In genomic region chr8:66362882-66363801, GRCm38 (mm10) we compare ENCODE assay signal across 19 mouse cellular contexts.
DNase-seq lines count a peak whose midpoint lies in the region; ATAC-seq and TF ChIP-seq lines count a peak whose summit lies in the region.
"Had no signal": no experiment of that assay in that cellular context is flagged by ENCODE, and none has a peak within 500 bp of the region (broad histone marks: within the 10 kb centered on the region; RNA-seq: fewer than 3 reads in every experiment).

No protein-coding gene starts in this region.

- H3K27ac ChIP-seq in hindbrain, embryonic 14.5 days: no peak overlapping the region
- no peak overlapping the region for H3K27ac ChIP-seq in hindbrain, embryonic 13.5 days
- H3K27ac ChIP-seq in neural tube, embryonic 13.5 days (replicated peaks): no peak overlapping the region
- H3K27ac ChIP-seq in hindbrain, postnatal 0 days: no peak overlapping the region
- H3K27ac ChIP-seq: limb, embryonic 10.5 days; macrophage; midbrain, embryonic 12.5 days had no signal

- ATAC-seq in hindbrain, embryonic 14.5 days (ENCODE audit: low FRiP score): 0 out of 2 replicates have a peak, but pooled peaks have one; percentile 51
- no peak; the same call in 1 of the 2 replicates for ATAC-seq in hindbrain, embryonic 13.5 days (ENCODE audit: low FRiP score)
- peak; percentile 40; the same call in 1 of the 2 replicates for ATAC-seq in neural tube, embryonic 13.5 days (ENCODE audit: low read depth)
- ATAC-seq in hindbrain, postnatal 0 days: no peak
- ATAC-seq: activated CD4-positive, CD25-positive, alpha-beta regulatory T cell, adult 4 months; Patski had no signal

- DNase-seq in hindbrain, embryonic 14.5 days (ENCODE audit: low spot score): no peak
- DNase-seq in neural tube, embryonic 10.5 days (ENCODE audit: extremely low spot score, low spot score): no peak
- DNase-seq in hindbrain, postnatal 0 days (ENCODE audit: low spot score): peak; percentile 10
- peak; percentile 11 to 16 for DNase-seq in layer of hippocampus, postnatal 36 days
- DNase-seq in kidney, postnatal 14 days: no peak
- DNase-seq: adrenal gland, postnatal 25 days; cerebellum, adult 9-10 months; gastrocnemius, postnatal 36 days; lung, embryonic 14.5 days; thymus, postnatal 36 days had no signal

- no peak for TF ChIP-seq CTCF in hindbrain, postnatal 0 days (IDR thresholded peaks at IDR 0.05; ENCODE audit: low read depth)

- no peaks in the 10 kb centered on the region for H3K27me3 ChIP-seq in hindbrain, embryonic 14.5 days (ENCODE audit: control insufficient read depth, insufficient read depth, low read length)
- no peaks in the 10 kb centered on the region for H3K27me3 ChIP-seq in hindbrain, embryonic 13.5 days
- no peaks in the 10 kb centered on the region for H3K27me3 ChIP-seq in neural tube, embryonic 13.5 days
- no peaks in the 10 kb centered on the region for H3K27me3 ChIP-seq in hindbrain, postnatal 0 days (ENCODE audit: insufficient read depth, low read length)
- H3K27me3 ChIP-seq: midbrain, embryonic 12.5 days had no signal

- no peak overlapping the region for H3K9ac ChIP-seq in hindbrain, embryonic 14.5 days
- H3K9ac ChIP-seq in hindbrain, embryonic 13.5 days: no peak overlapping the region
- no peak overlapping the region for H3K9ac ChIP-seq in neural tube, embryonic 13.5 days
- no peak overlapping the region for H3K9ac ChIP-seq in hindbrain, postnatal 0 days (replicated peaks; ENCODE audit: low read length)
- H3K9ac ChIP-seq: lung, embryonic 14.5 days; midbrain, embryonic 12.5 days had no signal

- H3K36me3 ChIP-seq in hindbrain, embryonic 14.5 days (replicated peaks; ENCODE audit: control insufficient read depth, insufficient read depth): no peaks in the 10 kb centered on the region
- H3K36me3 ChIP-seq in hindbrain, embryonic 13.5 days: no peaks in the 10 kb centered on the region
- H3K36me3 ChIP-seq in neural tube, embryonic 13.5 days: no peaks in the 10 kb centered on the region
- no peaks in the 10 kb centered on the region for H3K36me3 ChIP-seq in hindbrain, postnatal 0 days (ENCODE audit: insufficient read depth, low read length)
- H3K36me3 ChIP-seq: limb, embryonic 10.5 days; midbrain, embryonic 12.5 days had no signal

- WGBS in hindbrain, embryonic 14.5 days: 63% methylated on average over 5 of the region's 5 CpGs
- 53% methylated on average over 5 of the region's 5 CpGs for WGBS in hindbrain, embryonic 13.5 days
- WGBS in neural tube, embryonic 13.5 days: 40% methylated on average over 5 of the region's 5 CpGs
- 55% methylated on average over 5 of the region's 5 CpGs for WGBS in hindbrain, postnatal 0 days

- no peaks in the 10 kb centered on the region for H3K9me3 ChIP-seq in hindbrain, embryonic 14.5 days (ENCODE audit: control insufficient read depth, low read length)
- no peaks in the 10 kb centered on the region for H3K9me3 ChIP-seq in hindbrain, embryonic 13.5 days
- H3K9me3 ChIP-seq in neural tube, embryonic 13.5 days: no peaks in the 10 kb centered on the region
- H3K9me3 ChIP-seq in hindbrain, postnatal 0 days (ENCODE audit: low read length): no peaks in the 10 kb centered on the region
- H3K9me3 ChIP-seq: limb, embryonic 10.5 days; midbrain, embryonic 12.5 days had no signal

- no peak overlapping the region for H3K4me2 ChIP-seq in hindbrain, embryonic 14.5 days (replicated peaks)
- H3K4me2 ChIP-seq in hindbrain, embryonic 13.5 days: no peak overlapping the region
- no peak overlapping the region for H3K4me2 ChIP-seq in neural tube, embryonic 13.5 days
- no peak overlapping the region for H3K4me2 ChIP-seq in hindbrain, postnatal 0 days (ENCODE audit: low read depth, low read length)
- H3K4me2 ChIP-seq: heart, embryonic 11.5 days; liver, embryonic 11.5 days; lung, embryonic 14.5 days; midbrain, embryonic 12.5 days had no signal

- H3K4me1 ChIP-seq in hindbrain, embryonic 14.5 days (replicated peaks; ENCODE audit: control insufficient read depth, insufficient read depth, low read length): no peaks in the 10 kb centered on the region
- no peaks in the 10 kb centered on the region; the same call in 1 of the 2 replicates for H3K4me1 ChIP-seq in hindbrain, embryonic 13.5 days (replicated peaks)
- H3K4me1 ChIP-seq in neural tube, embryonic 13.5 days (replicated peaks): no peaks in the 10 kb centered on the region
- H3K4me1 ChIP-seq in hindbrain, postnatal 0 days (ENCODE audit: insufficient read depth, low read length): no peaks in the 10 kb centered on the region
- H3K4me1 ChIP-seq: limb, embryonic 10.5 days; midbrain, embryonic 12.5 days had no signal

- H3K4me3 ChIP-seq in hindbrain, embryonic 14.5 days (replicated peaks; ENCODE audit: low read length): no peak overlapping the region
- no peak overlapping the region for H3K4me3 ChIP-seq in hindbrain, embryonic 13.5 days
- no peak overlapping the region for H3K4me3 ChIP-seq in neural tube, embryonic 13.5 days
- H3K4me3 ChIP-seq in hindbrain, postnatal 0 days (ENCODE audit: low read length): no peak overlapping the region
- H3K4me3 ChIP-seq: limb, embryonic 10.5 days; midbrain, embryonic 12.5 days had no signal

Comparison
In these comparisons a context has a peak if more than half of its experiments do, and no peak if none do; other contexts are left out.
1. ATAC-seq: peak in hindbrain, embryonic 14.5 days (single experiment) and neural tube, embryonic 13.5 days (single experiment); none in hindbrain, embryonic 13.5 days (single experiment) and hindbrain, postnatal 0 days (single experiment).
2. DNase-seq: peak in hindbrain, postnatal 0 days (single experiment) and layer of hippocampus, postnatal 36 days (2 of 2); none in hindbrain, embryonic 14.5 days (single experiment), neural tube, embryonic 10.5 days (single experiment) and kidney, postnatal 14 days (single experiment).